Mouse (Mus musculus) MEL (cell line): ENCODE measurements at regions not wholly inside any gene's neighbourhood (a gene's known extent, or its start where the extent isn't known, plus 50 kb on each side); places are given as distances from the start of the nearest gene placed in this dataset.

Experiments
- DNase-seq: peaks from one replicate; pipeline ENCODE4 v3.0.0; 2011; ENCODE audit warnings: low read depth, low spot score
- H3K27ac ChIP-seq: 2 replicates; pipeline ENCODE4 v1.5.1; 2012; ENCODE audit warnings: low read depth, mild to moderate bottlenecking, control low read depth, low read length, moderate library complexity; ENCODE audit not compliant: control insufficient read depth
- H3K27me3 ChIP-seq, 2 experiments: fragments of 150-350 bp in 1 of 2; sonication (generic) in 1 of 2; 2 replicates each; pipeline ENCODE4 v1.6.1; 2012; ENCODE audit warnings: low read length in 2 of 2, mild to moderate bottlenecking in 2 of 2, improper control_type of control experiment in 1 of 2, moderate library complexity in 1 of 2; ENCODE audit not compliant: insufficient read depth in 2 of 2, control insufficient read depth in 1 of 2
- H3K36me3 ChIP-seq, 2 experiments: 2 replicates each; pipeline ENCODE4 v1.6.1; 2012 to 2014; ENCODE audit warnings: low read length in 2 of 2, improper control_type of control experiment in 1 of 2, inconsistent platforms in 1 of 2, mild to moderate bottlenecking in 1 of 2; ENCODE audit not compliant: insufficient read depth in 2 of 2, control insufficient read depth in 1 of 2
- H3K4me1 ChIP-seq, 2 experiments: fragments of 150-350 bp in 1 of 2; sonication (generic) in 1 of 2; 2 replicates each; pipeline ENCODE4 v1.6.1; 2012; ENCODE audit warnings: low read length in 2 of 2, improper control_type of control experiment in 1 of 2, mild to moderate bottlenecking in 1 of 2; ENCODE audit not compliant: insufficient read depth in 2 of 2, control insufficient read depth in 1 of 2
- H3K4me3 ChIP-seq, 2 experiments: fragments of 150-350 bp in 1 of 2; sonication (generic) in 1 of 2; 2 replicates each; pipeline ENCODE4 v1.5.1; 2012; ENCODE audit warnings: low read depth in 2 of 2, low read length in 2 of 2, mild to moderate bottlenecking in 2 of 2, moderate library complexity in 2 of 2, control low read depth in 1 of 2, improper control_type of control experiment in 1 of 2; ENCODE audit not compliant: control insufficient read depth in 1 of 2, insufficient read depth in 1 of 2
- H3K79me2 ChIP-seq: 2 replicates; pipeline ENCODE4 v1.6.1; 2012; ENCODE audit warnings: mild to moderate bottlenecking, low read length, moderate library complexity; ENCODE audit not compliant: control insufficient read depth, poor library complexity, insufficient read depth
- H3K9ac ChIP-seq: 2 replicates; pipeline ENCODE4 v1.6.1; 2012; ENCODE audit warnings: low read depth, mild to moderate bottlenecking, control low read depth, low read length, moderate library complexity; ENCODE audit not compliant: control insufficient read depth, poor library complexity, severe bottlenecking
- H3K9me3 ChIP-seq: fragments of 150-350 bp; sonication (generic); replicated peaks from 2 replicates; pipeline ENCODE4 v1.6.1; 2012; ENCODE audit warnings: mild to moderate bottlenecking, low read length, improper control_type of control experiment, moderate library complexity; ENCODE audit not compliant: insufficient read depth
- CHD1 ChIP-seq: IDR thresholded peaks from 2 replicates; pipeline ENCODE4 v1.6.1; 2012; ENCODE audit warnings: low read depth, mild to moderate bottlenecking, inconsistent platforms, low read length, improper control_type of control experiment
- CTCF ChIP-seq, 3 experiments: IDR thresholded peaks in 2 of 3; conservative IDR thresholded peaks in 1 of 3; 2 replicates each; pipeline ENCODE4 v1.5.1; 2011 to 2012; ENCODE audit warnings: low read length in 3 of 3, low read depth in 2 of 3, mild to moderate bottlenecking in 2 of 3, improper control_type of control experiment in 1 of 3, inconsistent platforms in 1 of 3, mixed read lengths in 1 of 3, moderate library complexity in 1 of 3; ENCODE audit not compliant: control insufficient read depth in 1 of 3, insufficient read depth in 1 of 3, poor library complexity in 1 of 3, severe bottlenecking in 1 of 3
- E2F4 ChIP-seq: IDR thresholded peaks from 2 replicates; pipeline ENCODE4 v1.6.1; 2011; ENCODE audit warnings: low read depth, low read length, improper control_type of control experiment, borderline replicate concordance
- ELF1 ChIP-seq: IDR thresholded peaks from 2 replicates; pipeline ENCODE4 v1.6.1; 2014; ENCODE audit warnings: low read depth, mild to moderate bottlenecking, inconsistent platforms, low read length, improper control_type of control experiment, moderate library complexity
- GABPA ChIP-seq: IDR thresholded peaks from 2 replicates; pipeline ENCODE4 v1.6.1; 2012; ENCODE audit warnings: low read depth, mild to moderate bottlenecking, inconsistent platforms, low read length, improper control_type of control experiment, moderate library complexity
- GATA1 ChIP-seq: IDR thresholded peaks from 2 replicates; pipeline ENCODE4 v1.6.1; 2011; ENCODE audit warnings: low read depth, low read length, improper control_type of control experiment
- HCFC1 ChIP-seq: IDR thresholded peaks from 2 replicates; pipeline ENCODE4 v1.6.1; 2012; ENCODE audit warnings: low read depth, mild to moderate bottlenecking, inconsistent platforms, low read length, improper control_type of control experiment, moderate library complexity
- JUND ChIP-seq: IDR thresholded peaks from 2 replicates; pipeline ENCODE4 v1.6.1; 2011; ENCODE audit warnings: low read depth, mild to moderate bottlenecking, improper control_type of control experiment, low read length
- KAT2A ChIP-seq: conservative IDR thresholded peaks from 2 replicates; pipeline ENCODE4 v1.6.1; 2012; ENCODE audit warnings: low read depth, low read length, improper control_type of control experiment, inconsistent platforms
- MAFK ChIP-seq: IDR thresholded peaks from 2 replicates; pipeline ENCODE4 v1.6.1; 2011; ENCODE audit warnings: low read depth, mild to moderate bottlenecking, low read length, improper control_type of control experiment, borderline replicate concordance
- MAZ ChIP-seq: IDR thresholded peaks from 2 replicates; pipeline ENCODE4 v1.6.1; 2012; ENCODE audit warnings: low read depth, mild to moderate bottlenecking, inconsistent platforms, low read length, improper control_type of control experiment
- MEF2A ChIP-seq: IDR thresholded peaks from 2 replicates; pipeline ENCODE4 v1.6.1; 2014; ENCODE audit warnings: low read depth, mild to moderate bottlenecking, inconsistent platforms, low read length, improper control_type of control experiment; ENCODE audit not compliant: poor library complexity, insufficient replicate concordance, severe bottlenecking; ENCODE audit errors: extremely low read depth
- MXI1 ChIP-seq: IDR thresholded peaks from 2 replicates; pipeline ENCODE4 v1.6.1; 2011; ENCODE audit warnings: mild to moderate bottlenecking, low read depth, low read length, improper control_type of control experiment
- MYC ChIP-seq: IDR thresholded peaks from 2 replicates; pipeline ENCODE4 v1.6.1; 2011; ENCODE audit warnings: low read depth, mild to moderate bottlenecking, low read length, improper control_type of control experiment, moderate library complexity
- NELFE ChIP-seq: IDR thresholded peaks from 2 replicates; pipeline ENCODE4 v1.6.1; 2011; ENCODE audit warnings: low read depth, low read length, improper control_type of control experiment
- NRF1 ChIP-seq: IDR thresholded peaks from 2 replicates; pipeline ENCODE4 v1.6.1; 2014; ENCODE audit warnings: low read depth, mild to moderate bottlenecking, inconsistent platforms, low read length, improper control_type of control experiment, moderate library complexity; ENCODE audit not compliant: poor library complexity, insufficient read depth, severe bottlenecking
- POLR2A ChIP-seq, 2 experiments: IDR thresholded peaks; 2 replicates each; pipeline ENCODE4 v1.6.1; 2011 to 2012; ENCODE audit warnings: low read length in 2 of 2, mild to moderate bottlenecking in 2 of 2, control low read depth in 1 of 2, improper control_type of control experiment in 1 of 2, low read depth in 1 of 2, moderate library complexity in 1 of 2; ENCODE audit not compliant: control insufficient read depth in 1 of 2, insufficient read depth in 1 of 2, poor library complexity in 1 of 2
- POLR2AphosphoS2 ChIP-seq: IDR thresholded peaks from 2 replicates; pipeline ENCODE4 v1.6.1; 2011; ENCODE audit warnings: low read length, improper control_type of control experiment
- POLR2AphosphoS5 ChIP-seq: IDR thresholded peaks from 2 replicates; pipeline ENCODE4 v1.6.1; 2012; ENCODE audit warnings: low read depth, borderline replicate concordance, mild to moderate bottlenecking, inconsistent platforms, low read length, moderate library complexity, mixed read lengths
- RCOR1 ChIP-seq: IDR thresholded peaks from 2 replicates; pipeline ENCODE4 v1.6.1; 2012; ENCODE audit warnings: low read depth, mild to moderate bottlenecking, inconsistent platforms, low read length, improper control_type of control experiment
- SMC3 ChIP-seq: IDR thresholded peaks from 2 replicates; pipeline ENCODE4 v1.6.1; 2011; ENCODE audit warnings: low read depth, low read length, improper control_type of control experiment
- TAL1 ChIP-seq: IDR thresholded peaks from 2 replicates; pipeline ENCODE4 v1.6.1; 2012; ENCODE audit warnings: mild to moderate bottlenecking, inconsistent platforms, low read length, moderate library complexity, mixed read lengths
- TBP ChIP-seq: IDR thresholded peaks from 2 replicates; pipeline ENCODE4 v1.8.0; 2011; ENCODE audit warnings: low read depth, low read length, improper control_type of control experiment
- TCF12 ChIP-seq: IDR thresholded peaks from 2 replicates; pipeline ENCODE4 v1.6.1; 2014; ENCODE audit warnings: low read depth, mild to moderate bottlenecking, inconsistent platforms, low read length, improper control_type of control experiment, moderate library complexity
- USF1 ChIP-seq: IDR thresholded peaks from 2 replicates; pipeline ENCODE4 v1.6.1; 2014; ENCODE audit warnings: low read depth, mild to moderate bottlenecking, inconsistent platforms, low read length, improper control_type of control experiment, moderate library complexity
- USF2 ChIP-seq, 2 experiments: IDR thresholded peaks; 2 replicates each; pipeline ENCODE4 v1.6.1; 2011 to 2012; ENCODE audit warnings: improper control_type of control experiment in 2 of 2, low read length in 2 of 2, borderline replicate concordance in 1 of 2, inconsistent platforms in 1 of 2, low read depth in 1 of 2, mild to moderate bottlenecking in 1 of 2; ENCODE audit not compliant: insufficient read depth in 1 of 2
- ZC3H11A ChIP-seq: IDR thresholded peaks from 2 replicates; pipeline ENCODE4 v1.6.1; 2012; ENCODE audit warnings: low read depth, mild to moderate bottlenecking, inconsistent platforms, low read length, improper control_type of control experiment
- ZKSCAN1 ChIP-seq: IDR thresholded peaks from 2 replicates; pipeline ENCODE4 v1.6.1; 2012; ENCODE audit warnings: low read depth, mild to moderate bottlenecking, inconsistent platforms, low read length, improper control_type of control experiment, moderate library complexity
- ZMIZ1 ChIP-seq: IDR thresholded peaks from 2 replicates; pipeline ENCODE4 v1.6.1; 2012; ENCODE audit warnings: low read depth, mild to moderate bottlenecking, inconsistent platforms, low read length, improper control_type of control experiment, moderate library complexity
- ZNF384 ChIP-seq: IDR thresholded peaks from 2 replicates; pipeline ENCODE4 v1.6.1; 2012; ENCODE audit warnings: low read depth, mild to moderate bottlenecking, inconsistent platforms, low read length, improper control_type of control experiment

DNA sequence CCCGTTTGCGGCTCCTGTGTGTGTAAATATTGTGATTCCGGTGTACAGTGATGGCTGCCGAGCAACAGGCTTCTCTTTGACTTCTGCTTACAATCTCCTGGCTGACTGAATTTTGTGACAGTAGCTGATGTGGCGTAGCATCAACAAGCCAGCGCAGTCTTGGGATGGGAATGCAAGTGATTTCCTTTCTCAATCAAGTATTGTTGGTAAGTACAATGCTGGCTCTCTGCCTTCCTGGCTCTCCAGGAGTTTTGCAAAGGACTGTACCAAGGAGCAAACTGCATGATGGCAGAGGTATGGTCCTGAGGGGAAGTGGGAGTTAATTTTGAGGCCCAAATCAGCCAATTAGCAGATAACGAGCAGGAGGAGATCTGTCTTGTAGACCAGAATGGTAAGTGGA, 94.4 kb upstream of the Syt6 start:
- H3K36me3 ChIP-seq: no peaks in the 10 kb centered on the region
- no peaks in the 10 kb centered on the region for H3K27me3 ChIP-seq
- H3K9ac ChIP-seq: no peak overlapping the region
- no peaks in the 10 kb centered on the region for H3K4me1 ChIP-seq
- no peaks in the 10 kb centered on the region for H3K79me2 ChIP-seq
- no peak for DNase-seq
- H3K27ac ChIP-seq: no peak overlapping the region
- TF ChIP-seq ZC3H11A (no peak), USF2 (IDR thresholded peaks at IDR 0.05; ENCODE audit: borderline replicate concordance in 1 of 2, insufficient read depth in 1 of 2, low read depth in 1 of 2, low read length in 2 of 2) (no peak), RCOR1 (no peak), MAFK (no peak), ZMIZ1 (no peak), USF1 (no peak), HCFC1 (no peak), ELF1 (no peak), GABPA (no peak), ZKSCAN1 (no peak), MXI1 (no peak), CHD1 (no peak), TAL1 (no peak), NELFE (no peak), SMC3 (no peak), CTCF (IDR thresholded peaks at IDR 0.05 in 2 of 3, conservative IDR thresholded peaks at IDR 0.05 in 1 of 3; ENCODE audit: control insufficient read depth in 1 of 3, insufficient read depth in 1 of 3, low read depth in 2 of 3, low read length in 3 of 3, poor library complexity in 1 of 3, severe bottlenecking in 1 of 3) (no peak), E2F4 (no peak), NRF1 (no peak), POLR2A (IDR thresholded peaks at IDR 0.05; ENCODE audit: control insufficient read depth in 1 of 2, insufficient read depth in 1 of 2, low read depth in 1 of 2, low read length in 2 of 2, poor library complexity in 1 of 2) (no peak)
- H3K9me3 ChIP-seq: no peaks in the 10 kb centered on the region
- no peak overlapping the region for H3K4me3 ChIP-seq

DNA sequence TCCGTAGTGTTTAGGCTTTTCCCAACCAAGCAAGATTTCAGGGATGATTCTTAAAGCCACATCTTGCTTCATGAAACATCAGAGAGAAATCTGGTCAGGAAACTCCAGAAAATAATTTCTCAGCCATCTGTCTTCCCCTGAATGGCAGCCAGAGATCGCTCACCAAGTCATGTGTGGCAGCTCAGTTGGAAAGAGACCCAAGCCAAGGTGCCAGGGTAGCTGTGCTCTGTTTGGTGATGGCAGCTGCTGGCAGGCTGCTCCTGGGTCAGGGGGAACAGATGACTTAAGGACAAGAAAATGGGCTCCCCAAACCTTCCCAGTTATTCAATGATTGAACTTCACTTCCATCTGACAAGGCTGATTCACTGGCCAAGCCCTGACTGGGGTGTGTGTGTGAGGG, 91.7 kb upstream of the Syt6 start:
- H3K4me3 ChIP-seq: no peak overlapping the region
- DNase-seq: no peak
- H3K79me2 ChIP-seq: no peaks in the 10 kb centered on the region
- TF ChIP-seq MYC (no peak), ZC3H11A (no peak), MEF2A (no peak), RCOR1 (no peak), ELF1 (no peak), KAT2A (no peak), POLR2AphosphoS5 (no peak), GATA1 (no peak), MAZ (no peak), TBP (no peak), POLR2AphosphoS2 (no peak), NELFE (no peak), USF1 (no peak), HCFC1 (no peak), TCF12 (no peak), ZNF384 (no peak), CHD1 (no peak), NRF1 (no peak), JUND (no peak)
- TF ChIP-seq, all 39 proteins: peak for 0
- Histone ChIP-seq H3K36me3 (no peaks in the 10 kb centered on the region), H3K4me1 (no peaks in the 10 kb centered on the region), H3K27ac (no peak overlapping the region), H3K9me3 (no peaks in the 10 kb centered on the region), H3K9ac (no peak overlapping the region), H3K27me3 (no peaks in the 10 kb centered on the region)
